Mouse (Mus musculus) layer of hippocampus, postnatal 36 days (tissue): ENCODE results near the gene Wdr26. TPM values are rescaled to one million over a fixed set of nuclear protein-coding genes. Genes with fewer than 3 reads are reported as not detected.

Experiments
- DNase-seq, 2 experiments: peaks; one replicate each; pipeline ENCODE4 v3.0.0; 2022
- total RNA-seq, 2 experiments: library from RNA; stranded (reverse); gene quantifications; 2 replicates each; pipeline ENCODE4 v1.2.3; 2021

Wdr26 gene
- total RNA-seq, 2 experiments from 2014 or later: 119 to 122 TPM

GRCm38 (mm10) chr1:181234326-181235035 is 22.7 kb upstream of the Wdr26 start:
- no peak for DNase-seq

GRCm38 (mm10) chr1:181233734-181234133 is 21.9 kb upstream of the Wdr26 start:
- DNase-seq: no peak

- peak; percentile 34 to 38 for DNase-seq
Measured at GRCm38 (mm10) chr1:181232307-181233027, 20.7 kb upstream of the Wdr26 start.

- no peak for DNase-seq
Measured at GRCm38 (mm10) chr1:181231821-181232220, 20.0 kb upstream of the Wdr26 start.

- DNase-seq: no peak
Measured at GRCm38 (mm10) chr1:181231262-181231661, 19.5 kb upstream of the Wdr26 start.

- DNase-seq: no peak
Measured at GRCm38 (mm10) chr1:181230731-181231148, 18.9 kb upstream of the Wdr26 start.

GRCm38 (mm10) chr1:181229046-181229445 is 17.2 kb upstream of the Wdr26 start:
- no peak for DNase-seq

- no peak for DNase-seq
Measured at GRCm38 (mm10) chr1:181228591-181228990, 16.8 kb upstream of the Wdr26 start.

GRCm38 (mm10) chr1:181227804-181228203 is 16.0 kb upstream of the Wdr26 start:
- DNase-seq: no peak

- DNase-seq: no peak
Measured at GRCm38 (mm10) chr1:181226850-181227249, 15.0 kb upstream of the Wdr26 start.

- no peak for DNase-seq
Measured at GRCm38 (mm10) chr1:181225281-181225680, 13.5 kb upstream of the Wdr26 start.

GRCm38 (mm10) chr1:181222041-181222440 is 10.2 kb upstream of the Wdr26 start:
- no peak for DNase-seq

- DNase-seq: no peak
Measured at GRCm38 (mm10) chr1:181216315-181216714, 4.5 kb upstream of the Wdr26 start.

- no peak for DNase-seq
Measured at GRCm38 (mm10) chr1:181214296-181215035, 2.7 kb upstream of the Wdr26 start.

- no peak for DNase-seq
Measured at GRCm38 (mm10) chr1:181211403-181211919, 340 bp downstream of the Wdr26 start.

- peak; percentile 14 to 23 for DNase-seq
Measured at GRCm38 (mm10) chr1:181210601-181211402, 999 bp downstream of the Wdr26 start.

- DNase-seq: no peak
Measured at GRCm38 (mm10) chr1:181210147-181210546, 1.7 kb downstream of the Wdr26 start.

- no peak for DNase-seq
Measured at GRCm38 (mm10) chr1:181199446-181199845, 12.4 kb downstream of the Wdr26 start.

GRCm38 (mm10) chr1:181188925-181189324 is 22.9 kb downstream of the Wdr26 start:
- DNase-seq: no peak

- no peak for DNase-seq
Measured at GRCm38 (mm10) chr1:181170210-181170609, 41.6 kb downstream of the Wdr26 start.

- DNase-seq: no peak
Measured at GRCm38 (mm10) chr1:181168377-181168776, 43.4 kb downstream of the Wdr26 start.

GRCm38 (mm10) chr1:181167816-181168215 is 44.0 kb downstream of the Wdr26 start:
- DNase-seq: no peak
